8 mouse cellular contexts compared by ENCODE assay signal in the genomic region with DNA sequence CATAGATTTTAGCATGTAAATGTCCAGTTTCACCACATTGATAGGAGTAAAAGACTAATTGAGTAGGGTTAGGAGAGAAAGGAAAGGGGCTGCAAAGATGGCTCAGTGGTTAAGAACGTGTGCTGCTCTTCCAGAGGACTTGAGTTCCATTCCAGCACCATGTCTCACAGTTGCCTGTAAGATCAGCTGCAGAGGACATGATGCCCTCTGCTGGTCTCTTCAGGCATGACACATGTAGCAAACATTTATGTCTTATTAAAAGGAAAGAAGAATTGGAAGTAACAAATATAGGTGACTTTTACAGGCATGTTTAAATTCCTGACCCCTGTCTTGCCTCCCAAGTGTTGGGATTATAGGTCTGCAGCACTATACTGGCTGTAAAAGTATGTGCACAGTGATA.
DNase-seq lines count a peak whose midpoint lies in the region; ATAC-seq and TF ChIP-seq lines count a peak whose summit lies in the region.

No protein-coding gene starts in this region.

- H3K9me3 ChIP-seq in ES-Bruce4 (replicated peaks; ENCODE audit: control insufficient read depth, insufficient read depth, low read length, poor library complexity, severe bottlenecking): no peaks in the 10 kb centered on the region
- no peaks in the 10 kb centered on the region for H3K9me3 ChIP-seq in forebrain, embryonic 13.5 days (replicated peaks)

- peak in 1 of 2 experiments; percentile 23 for DNase-seq in layer of hippocampus, adult 2 months (ENCODE audit: low spot score in 2 of 2)
- DNase-seq in layer of hippocampus, postnatal 36 days: no peak
- peak; percentile 80 for DNase-seq in ZHBTc4 (ENCODE audit: low read depth, low spot score)
- peak; percentile 23 for DNase-seq in embryo, embryonic 11.5 days (ENCODE audit: low read depth, low spot score)
- DNase-seq in left cerebral cortex, postnatal 4 days: peak; percentile 5
- DNase-seq in right cerebral cortex, postnatal 14 days: peak; percentile 14

- H3K27me3 ChIP-seq in ES-Bruce4 (ENCODE audit: control insufficient read depth, insufficient read depth, low read length, poor library complexity, severe bottlenecking): no peaks in the 10 kb centered on the region
- H3K27me3 ChIP-seq in forebrain, embryonic 13.5 days: no peaks in the 10 kb centered on the region

- ATAC-seq in forebrain, embryonic 13.5 days: no peak

- H3K27ac ChIP-seq in layer of hippocampus, adult 2 months: no peak overlapping the region
- H3K27ac ChIP-seq in ES-Bruce4 (ENCODE audit: insufficient read depth, low read length): no peak overlapping the region
- H3K27ac ChIP-seq in forebrain, embryonic 13.5 days: no peak overlapping the region

- TF ChIP-seq EP300 in ES-Bruce4 (IDR thresholded peaks at IDR 0.05; ENCODE audit: insufficient read depth, low read depth, low read length): no peak

- peaks cover 25% of the 10 kb centered on the region for H3K36me3 ChIP-seq in ES-Bruce4 (ENCODE audit: control insufficient read depth, insufficient read depth, low read length, poor library complexity, severe bottlenecking)
- peaks cover 84% of the 10 kb centered on the region for H3K36me3 ChIP-seq in forebrain, embryonic 13.5 days (ENCODE audit: poor library complexity, severe bottlenecking)

- H3K4me1 ChIP-seq in ES-Bruce4 (ENCODE audit: control insufficient read depth, insufficient read depth, low read length): no peaks in the 10 kb centered on the region
- H3K4me1 ChIP-seq in forebrain, embryonic 13.5 days: no peaks in the 10 kb centered on the region

- no peak overlapping the region for H3K4me3 ChIP-seq in layer of hippocampus, adult 2 months
- H3K4me3 ChIP-seq in ES-Bruce4 (ENCODE audit: low read depth, low read length): no peak overlapping the region
- no peak overlapping the region for H3K4me3 ChIP-seq in forebrain, embryonic 13.5 days

- H3K4me2 ChIP-seq in forebrain, embryonic 13.5 days: no peak overlapping the region

- TF ChIP-seq CTCF in layer of hippocampus, adult 2 months (conservative IDR thresholded peaks at IDR 0.05): peak; percentile 84
- peak; percentile 58 for TF ChIP-seq CTCF in ES-Bruce4 (IDR thresholded peaks at IDR 0.05; ENCODE audit: low read depth, low read length)

- intact Hi-C loops in left cerebral cortex, postnatal 4 days (cut with DNase I): loop anchor here (10.0 kb wide), 1 partner anchor 54 kb away; no protein-coding TSS in a partner anchor

- no peak overlapping the region for H3K9ac ChIP-seq in ES-Bruce4 (ENCODE audit: low read depth, poor library complexity, severe bottlenecking)
- H3K9ac ChIP-seq in forebrain, embryonic 13.5 days: no peak overlapping the region

- 54% methylated on average over 1 of the region's 1 CpGs for WGBS in forebrain, embryonic 13.5 days

- TF ChIP-seq POLR2A in ES-Bruce4 (IDR thresholded peaks at IDR 0.05; ENCODE audit: insufficient read depth, low read length): no peak

Comparison
In these comparisons a context has a peak if more than half of its experiments do, and no peak if none do; other contexts are left out.
1. DNase-seq: peak in ZHBTc4 (single experiment), embryo, embryonic 11.5 days (single experiment), left cerebral cortex, postnatal 4 days (single experiment) and right cerebral cortex, postnatal 14 days (single experiment); none in layer of hippocampus, postnatal 36 days (0 of 2).